Mouse (Mus musculus): ENCODE results near the gene Ptpn21.

The Ptpn21 gene

GRCm38 (mm10) chr12:98736951-98737800, at the start of gene Ptpn21:
Gene Ptpn21, minus strand, starts transcription at chr12:98737405.
- no peak for DNase-seq (ENCODE audit: low spot score)

GRCm38 (mm10) chr12:98784251-98784650, 47.0 kb upstream of the Ptpn21 start:
- DNase-seq (ENCODE audit: low spot score), result no peak

- DNase-seq (ENCODE audit: low spot score), result peak; percentile 33
These were observed 41.9 kb upstream of the Ptpn21 start for GRCm38 (mm10) chr12:98779148-98779547.

- no peak for DNase-seq (ENCODE audit: low spot score)
These were observed 40.3 kb upstream of the Ptpn21 start for GRCm38 (mm10) chr12:98777509-98777908.

GRCm38 (mm10) chr12:98766241-98766640, 29.0 kb upstream of the Ptpn21 start:
- DNase-seq (ENCODE audit: low spot score), result no peak

GRCm38 (mm10) chr12:98759700-98760099, 22.5 kb upstream of the Ptpn21 start:
- DNase-seq (ENCODE audit: low spot score), result no peak

GRCm38 (mm10) chr12:98757636-98758035, 20.4 kb upstream of the Ptpn21 start:
- no peak for DNase-seq (ENCODE audit: low spot score)

- DNase-seq (ENCODE audit: low spot score), result no peak
These were observed 10.2 kb upstream of the Ptpn21 start for GRCm38 (mm10) chr12:98747380-98747753.

GRCm38 (mm10) chr12:98746746-98747379, 9.7 kb upstream of the Ptpn21 start, which contains the start of gene Zc3h14:
Gene Zc3h14, plus strand, starts transcription at chr12:98746964.
- peak; percentile 89 for DNase-seq (ENCODE audit: low spot score)

GRCm38 (mm10) chr12:98746131-98746530, 8.9 kb upstream of the Ptpn21 start:
- DNase-seq (ENCODE audit: low spot score), result no peak

GRCm38 (mm10) chr12:98745626-98746025, 8.4 kb upstream of the Ptpn21 start:
- DNase-seq (ENCODE audit: low spot score), result no peak

- no peak for DNase-seq (ENCODE audit: low spot score)
These were observed 3.9 kb upstream of the Ptpn21 start for GRCm38 (mm10) chr12:98741011-98741501.

- DNase-seq (ENCODE audit: low spot score), result no peak
These were observed 671 bp upstream of the Ptpn21 start for GRCm38 (mm10) chr12:98737801-98738350.

GRCm38 (mm10) chr12:98734880-98735801, 2.1 kb downstream of the Ptpn21 start:
- DNase-seq (ENCODE audit: low spot score), result no peak

- peak; percentile 70 for DNase-seq (ENCODE audit: low spot score)
These were observed 2.8 kb downstream of the Ptpn21 start for GRCm38 (mm10) chr12:98734246-98734879.

- no peak for DNase-seq (ENCODE audit: low spot score)
These were observed 3.4 kb downstream of the Ptpn21 start for GRCm38 (mm10) chr12:98733776-98734175.

GRCm38 (mm10) chr12:98733165-98733564, 4.0 kb downstream of the Ptpn21 start:
- DNase-seq (ENCODE audit: low spot score), result no peak

GRCm38 (mm10) chr12:98730682-98731081, 6.5 kb downstream of the Ptpn21 start:
- no peak for DNase-seq (ENCODE audit: low spot score)

- DNase-seq (ENCODE audit: low spot score), result no peak
These were observed 10.0 kb downstream of the Ptpn21 start for GRCm38 (mm10) chr12:98727186-98727585.

- no peak for DNase-seq (ENCODE audit: low spot score)
These were observed 11.1 kb downstream of the Ptpn21 start for GRCm38 (mm10) chr12:98726078-98726477.

GRCm38 (mm10) chr12:98724976-98725375, 12.2 kb downstream of the Ptpn21 start:
- DNase-seq (ENCODE audit: low spot score), result no peak

Measured in left cerebral cortex, adult 11 months (tissue).